Mouse (Mus musculus) liver, adult 2 months (tissue): ENCODE measurements around the gene Gm6685. TPM values are rescaled to one million over a fixed set of nuclear protein-coding genes. Genes with fewer than 3 reads are reported as not detected.

Source experiments
- DNase-seq: peaks from one replicate; pipeline ENCODE4 v3.0.0-alpha.2; 2011; ENCODE audit warnings: low read depth, low spot score; ENCODE audit errors: extremely low read depth
- H3K27ac ChIP-seq: fragments of 200-500 bp; replicated peaks from 2 replicates; pipeline ENCODE4 v1.5.1; 2012; ENCODE audit warnings: low read depth, mild to moderate bottlenecking, control low read depth, inconsistent platforms, low read length; ENCODE audit not compliant: insufficient read depth
- H3K27me3 ChIP-seq: fragments of 200-500 bp; 2 replicates; pipeline ENCODE4 v1.6.1; 2012; ENCODE audit warnings: mild to moderate bottlenecking, moderate library complexity, low read length, inconsistent platforms; ENCODE audit not compliant: control insufficient read depth, insufficient read depth
- H3K36me3 ChIP-seq: fragments of 200-500 bp; 2 replicates; pipeline ENCODE4 v1.6.1; 2012; ENCODE audit warnings: low read length, inconsistent platforms; ENCODE audit not compliant: control insufficient read depth, insufficient read depth
- H3K4me1 ChIP-seq: fragments of 200-500 bp; 2 replicates; pipeline ENCODE4 v1.6.1; 2011; ENCODE audit warnings: low read length; ENCODE audit not compliant: control insufficient read depth, insufficient read depth
- H3K4me3 ChIP-seq: fragments of 200-500 bp; 2 replicates; pipeline ENCODE4 v1.5.1; 2011; ENCODE audit warnings: low read depth, mild to moderate bottlenecking, control low read depth, low read length, moderate library complexity; ENCODE audit not compliant: insufficient read depth
- H3K79me2 ChIP-seq: fragments of 200-500 bp; 2 replicates; pipeline ENCODE4 v1.6.1; 2012; ENCODE audit warnings: inconsistent platforms, mild to moderate bottlenecking, low read length, moderate library complexity; ENCODE audit not compliant: control insufficient read depth, insufficient read depth
- H3K9ac ChIP-seq: fragments of 200-500 bp; 2 replicates; pipeline ENCODE4 v1.6.1; 2012; ENCODE audit warnings: low read depth, mild to moderate bottlenecking, control low read depth, inconsistent platforms, low read length
- CTCF ChIP-seq: fragments of 200-500 bp; IDR thresholded peaks from 2 replicates; pipeline ENCODE4 v1.5.1; 2011; ENCODE audit warnings: low read depth, low read length, control low read depth
- POLR2A ChIP-seq: fragments of 200-500 bp; IDR thresholded peaks from 2 replicates; pipeline ENCODE4 v1.6.1; 2011; ENCODE audit warnings: low read length, control low read depth; ENCODE audit not compliant: insufficient read depth; ENCODE audit errors: extremely low read depth
- WGBS: fragments of 180-500 bp; shearing (Covaris S2); methylation state at CpG from one replicate; pipeline ENCODE4 v1.1.7; 2018; 5-methylcytosine and 5-hydroxymethylcytosine counted together
- polyA plus RNA-seq: library from polyadenylated mRNA; depleted of rRNA; stranded (reverse); fragments of >200 nt; gene quantifications from 2 replicates; pipeline ENCODE4 v1.2.3, GENCODE M21; 2012; rRNA removed
- total RNA-seq: library from RNA; depleted of rRNA; stranded (reverse); fragments of >200 nt; gene quantifications from 2 replicates; pipeline ENCODE4 v1.2.3, GENCODE M21; 2014; rRNA removed

Gene Gm6685
- total and polyA plus RNA-seq, 2 experiments = 1.4 TPM; not detected in 1

- no peaks in the 10 kb centered on the region for H3K79me2 ChIP-seq
- H3K9ac ChIP-seq = no peak overlapping the region
- 44% methylated on average over 2 of the region's 2 CpGs for WGBS
- peak; percentile 43 for DNase-seq
- no peaks in the 10 kb centered on the region for H3K36me3 ChIP-seq
- H3K4me3 ChIP-seq = no peak overlapping the region
- TF ChIP-seq CTCF = no peak
- TF ChIP-seq POLR2A = no peak
- H3K4me1 ChIP-seq = no peaks in the 10 kb centered on the region
- no peak overlapping the region for H3K27ac ChIP-seq
- H3K27me3 ChIP-seq = no peaks in the 10 kb centered on the region
Measured at GRCm38 (mm10) chr11:28343465-28343864, 3.8 kb upstream of the Gm6685 start.

- WGBS = 62% methylated on average over 5 of the region's 5 CpGs
- DNase-seq = no peak
- Histone ChIP-seq H3K4me3 (no peak overlapping the region), H3K4me1 (no peaks in the 10 kb centered on the region), H3K27me3 (no peaks in the 10 kb centered on the region), H3K79me2 (no peaks in the 10 kb centered on the region), H3K36me3 (no peaks in the 10 kb centered on the region), H3K9ac (no peak overlapping the region), H3K27ac (no peak overlapping the region)
- no peak for TF ChIP-seq POLR2A
- TF ChIP-seq CTCF = no peak
Measured at GRCm38 (mm10) chr11:28341887-28342286, 2.2 kb upstream of the Gm6685 start.

GRCm38 (mm10) chr11:28327878-28328277 is 11.8 kb downstream of the Gm6685 start:
- WGBS = 77% methylated on average over 1 of the region's 1 CpGs
- H3K9ac ChIP-seq = no peak overlapping the region
- H3K36me3 ChIP-seq = no peaks in the 10 kb centered on the region
- no peak for DNase-seq
- no peak for TF ChIP-seq POLR2A
- TF ChIP-seq CTCF = no peak
- H3K27ac ChIP-seq = no peak overlapping the region
- H3K27me3 ChIP-seq = no peaks in the 10 kb centered on the region
- no peaks in the 10 kb centered on the region for H3K79me2 ChIP-seq
- no peak overlapping the region for H3K4me3 ChIP-seq
- no peaks in the 10 kb centered on the region for H3K4me1 ChIP-seq

- WGBS = 64% methylated on average over 1 of the region's 1 CpGs
- Histone ChIP-seq H3K36me3 (no peaks in the 10 kb centered on the region), H3K79me2 (no peaks in the 10 kb centered on the region), H3K9ac (no peak overlapping the region), H3K4me1 (no peaks in the 10 kb centered on the region), H3K27ac (no peak overlapping the region), H3K27me3 (no peaks in the 10 kb centered on the region), H3K4me3 (no peak overlapping the region)
- TF ChIP-seq CTCF (no peak), POLR2A (no peak)
- no peak for DNase-seq
Measured at GRCm38 (mm10) chr11:28313396-28313795, 26.3 kb downstream of the Gm6685 start.

GRCm38 (mm10) chr11:28307723-28308122 is 31.9 kb downstream of the Gm6685 start:
- no peak for TF ChIP-seq POLR2A
- no peak for TF ChIP-seq CTCF
- Histone ChIP-seq H3K36me3 (no peaks in the 10 kb centered on the region), H3K27me3 (no peaks in the 10 kb centered on the region), H3K27ac (no peak overlapping the region), H3K4me3 (no peak overlapping the region), H3K9ac (no peak overlapping the region), H3K79me2 (no peaks in the 10 kb centered on the region), H3K4me1 (no peaks in the 10 kb centered on the region)
- WGBS = 84% methylated on average over 1 of the region's 1 CpGs
- no peak for DNase-seq

- H3K9ac ChIP-seq = no peak overlapping the region
- H3K79me2 ChIP-seq = no peaks in the 10 kb centered on the region
- H3K27me3 ChIP-seq = 0 out of 2 replicates have a peak, but pooled peaks cover 2% of the 10 kb centered on the region
- no peak for DNase-seq
- H3K36me3 ChIP-seq = no peaks in the 10 kb centered on the region
- H3K27ac ChIP-seq = no peak overlapping the region
- no peaks in the 10 kb centered on the region for H3K4me1 ChIP-seq
- no peak for TF ChIP-seq CTCF
- TF ChIP-seq POLR2A = no peak
- H3K4me3 ChIP-seq = no peak overlapping the region
- WGBS = 74% methylated on average over 1 of the region's 1 CpGs
Measured at GRCm38 (mm10) chr11:28290440-28290839, 49.2 kb downstream of the Gm6685 start.

Other genes starting within 250 kb of the Gm6685 start
- gene Ccdc85a, start 244.5 kb upstream of the Gm6685 start, total RNA-seq = under 0.01 TPM in 1 of 2 replicates, not detected in the other
- not detected in 2 replicates for gene Ccdc85a, start 244.5 kb upstream of the Gm6685 start, polyA plus RNA-seq